Mouse (Mus musculus) right cerebral cortex, postnatal 14 days (tissue): Measurements from ENCODE around the gene Ccdc170.

Source experiments
- DNase-seq: peaks from one replicate; pipeline ENCODE4 v3.0.0; 2022

Ccdc170 gene

GRCm38 (mm10) chr10:4522116-4522515 lies 39.8 kb downstream of the Ccdc170 start:
- no peak for DNase-seq

- no peak for DNase-seq
These were observed 40.8 kb downstream of the Ccdc170 start for GRCm38 (mm10) chr10:4523078-4523477.

- DNase-seq, result no peak
These were observed 45.7 kb downstream of the Ccdc170 start for GRCm38 (mm10) chr10:4528043-4528442.

- no peak for DNase-seq
These were observed 48.4 kb downstream of the Ccdc170 start for GRCm38 (mm10) chr10:4530638-4531235.

- no peak for DNase-seq
These were observed 49.6 kb downstream of the Ccdc170 start for GRCm38 (mm10) chr10:4531933-4532332.

GRCm38 (mm10) chr10:4532731-4533130 lies 50.4 kb downstream of the Ccdc170 start:
- DNase-seq, result no peak

- DNase-seq, result no peak
These were observed 51.6 kb downstream of the Ccdc170 start for GRCm38 (mm10) chr10:4533873-4534272.

- peak; percentile 8 for DNase-seq
These were observed 63.2 kb downstream of the Ccdc170 start for GRCm38 (mm10) chr10:4545550-4545949.

- DNase-seq, result no peak
These were observed 71.3 kb downstream of the Ccdc170 start for GRCm38 (mm10) chr10:4553442-4554119.

- no peak for DNase-seq
These were observed 74.6 kb downstream of the Ccdc170 start for GRCm38 (mm10) chr10:4556842-4557377.

GRCm38 (mm10) chr10:4559132-4559531 lies 76.8 kb downstream of the Ccdc170 start:
- no peak for DNase-seq

- DNase-seq, result no peak
These were observed 82.8 kb downstream of the Ccdc170 start for GRCm38 (mm10) chr10:4565148-4565547.

- DNase-seq, result no peak
These were observed 88.5 kb downstream of the Ccdc170 start for GRCm38 (mm10) chr10:4570778-4571177.

- no peak for DNase-seq
These were observed 89.0 kb downstream of the Ccdc170 start for GRCm38 (mm10) chr10:4571304-4571703.

GRCm38 (mm10) chr10:4581905-4582304 lies 99.6 kb downstream of the Ccdc170 start:
- no peak for DNase-seq

- no peak for DNase-seq
These were observed 104.4 kb downstream of the Ccdc170 start for GRCm38 (mm10) chr10:4586691-4587090.

- DNase-seq, result no peak
These were observed 107.3 kb downstream of the Ccdc170 start for GRCm38 (mm10) chr10:4589576-4589975.

GRCm38 (mm10) chr10:4590956-4591355 lies 108.7 kb downstream of the Ccdc170 start:
- DNase-seq, result no peak

GRCm38 (mm10) chr10:4593828-4594227 lies 111.5 kb downstream of the Ccdc170 start:
- no peak for DNase-seq

GRCm38 (mm10) chr10:4597211-4597610 lies 114.9 kb downstream of the Ccdc170 start:
- no peak for DNase-seq

- peak; percentile 44 for DNase-seq
These were observed 116.0 kb downstream of the Ccdc170 start for GRCm38 (mm10) chr10:4598244-4598842.

GRCm38 (mm10) chr10:4598916-4599315 lies 116.6 kb downstream of the Ccdc170 start:
- peak; percentile 26 for DNase-seq

GRCm38 (mm10) chr10:4599591-4599990 lies 117.3 kb downstream of the Ccdc170 start:
- DNase-seq, result no peak
